Mouse (Mus musculus): Measurements from ENCODE around the gene Zfand3. TPM values are rescaled to one million over a fixed set of nuclear protein-coding genes. Genes with fewer than 3 reads are reported as not detected.

Zfand3 gene
- polyA plus RNA-seq, 1 experiment: 69.3 TPM

GRCm38 (mm10) chr17:30128456-30128855, 123.9 kb downstream of the Zfand3 start:
- no peaks in the 10 kb centered on the region for H3K9me3 ChIP-seq (replicated peaks; ENCODE audit: control insufficient read depth, insufficient read depth, low read length, poor library complexity, severe bottlenecking)
- H3K27ac ChIP-seq (ENCODE audit: insufficient read depth, low read length): no peak overlapping the region
- H3K4me1 ChIP-seq (ENCODE audit: control insufficient read depth, insufficient read depth, low read length): no peaks in the 10 kb centered on the region
- no peak for TF ChIP-seq CTCF (IDR thresholded peaks at IDR 0.05; ENCODE audit: low read depth, low read length)
- TF ChIP-seq POLR2A (IDR thresholded peaks at IDR 0.05; ENCODE audit: insufficient read depth, low read length): no peak
- no peak for TF ChIP-seq EP300 (IDR thresholded peaks at IDR 0.05; ENCODE audit: insufficient read depth, low read depth, low read length)
- H3K9ac ChIP-seq (ENCODE audit: low read depth, poor library complexity, severe bottlenecking): no peak overlapping the region
- H3K4me3 ChIP-seq (ENCODE audit: low read depth, low read length): no peak overlapping the region
- no peaks in the 10 kb centered on the region for H3K27me3 ChIP-seq (ENCODE audit: control insufficient read depth, insufficient read depth, low read length, poor library complexity, severe bottlenecking)
- no peaks in the 10 kb centered on the region for H3K36me3 ChIP-seq (ENCODE audit: control insufficient read depth, insufficient read depth, low read length, poor library complexity, severe bottlenecking)

GRCm38 (mm10) chr17:30129220-30129619, 124.7 kb downstream of the Zfand3 start:
- H3K36me3 ChIP-seq (ENCODE audit: control insufficient read depth, insufficient read depth, low read length, poor library complexity, severe bottlenecking): no peaks in the 10 kb centered on the region
- no peak overlapping the region for H3K9ac ChIP-seq (ENCODE audit: low read depth, poor library complexity, severe bottlenecking)
- no peak overlapping the region for H3K4me3 ChIP-seq (ENCODE audit: low read depth, low read length)
- H3K27ac ChIP-seq (ENCODE audit: insufficient read depth, low read length): no peak overlapping the region
- H3K9me3 ChIP-seq (replicated peaks; ENCODE audit: control insufficient read depth, insufficient read depth, low read length, poor library complexity, severe bottlenecking): no peaks in the 10 kb centered on the region
- no peaks in the 10 kb centered on the region for H3K4me1 ChIP-seq (ENCODE audit: control insufficient read depth, insufficient read depth, low read length)
- no peaks in the 10 kb centered on the region for H3K27me3 ChIP-seq (ENCODE audit: control insufficient read depth, insufficient read depth, low read length, poor library complexity, severe bottlenecking)
- no peak for TF ChIP-seq CTCF (IDR thresholded peaks at IDR 0.05; ENCODE audit: low read depth, low read length)
- no peak for TF ChIP-seq EP300 (IDR thresholded peaks at IDR 0.05; ENCODE audit: insufficient read depth, low read depth, low read length)
- TF ChIP-seq POLR2A (IDR thresholded peaks at IDR 0.05; ENCODE audit: insufficient read depth, low read length): no peak

DNA sequence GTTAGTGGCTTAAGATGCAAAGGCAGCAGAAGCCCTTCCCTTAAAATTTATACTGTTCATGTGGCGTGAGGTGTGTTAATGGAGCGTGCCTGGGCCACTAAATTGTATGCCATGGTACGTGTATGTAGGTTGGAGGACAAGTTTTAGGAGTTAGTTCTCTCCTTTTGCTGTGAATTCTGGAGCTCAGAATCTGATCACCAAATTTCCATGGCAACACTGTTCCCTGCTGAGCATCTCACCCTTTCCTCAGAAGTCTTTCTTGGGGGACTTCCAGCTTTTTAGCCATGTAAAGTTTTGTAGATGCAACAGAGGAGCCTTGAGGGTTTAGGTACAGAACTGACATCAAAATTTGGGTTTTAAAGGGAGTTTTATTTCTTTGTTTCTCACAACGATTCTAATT, 125.8 kb downstream of the Zfand3 start:
- TF ChIP-seq EP300 (IDR thresholded peaks at IDR 0.05; ENCODE audit: insufficient read depth, low read depth, low read length): no peak
- no peak for TF ChIP-seq POLR2A (IDR thresholded peaks at IDR 0.05; ENCODE audit: insufficient read depth, low read length)
- TF ChIP-seq CTCF (IDR thresholded peaks at IDR 0.05; ENCODE audit: low read depth, low read length): no peak
- Histone ChIP-seq H3K36me3 (ENCODE audit: control insufficient read depth, insufficient read depth, low read length, poor library complexity, severe bottlenecking) (peaks cover 2% of the 10 kb centered on the region), H3K9ac (ENCODE audit: low read depth, poor library complexity, severe bottlenecking) (no peak overlapping the region), H3K27me3 (ENCODE audit: control insufficient read depth, insufficient read depth, low read length, poor library complexity, severe bottlenecking) (no peaks in the 10 kb centered on the region), H3K27ac (ENCODE audit: insufficient read depth, low read length) (no peak overlapping the region), H3K9me3 (replicated peaks; ENCODE audit: control insufficient read depth, insufficient read depth, low read length, poor library complexity, severe bottlenecking) (no peaks in the 10 kb centered on the region), H3K4me1 (ENCODE audit: control insufficient read depth, insufficient read depth, low read length) (no peaks in the 10 kb centered on the region), H3K4me3 (ENCODE audit: low read depth, low read length) (no peak overlapping the region)

- no peaks in the 10 kb centered on the region for H3K4me1 ChIP-seq (ENCODE audit: control insufficient read depth, insufficient read depth, low read length)
- no peaks in the 10 kb centered on the region for H3K27me3 ChIP-seq (ENCODE audit: control insufficient read depth, insufficient read depth, low read length, poor library complexity, severe bottlenecking)
- no peak overlapping the region for H3K4me3 ChIP-seq (ENCODE audit: low read depth, low read length)
- no peak overlapping the region for H3K27ac ChIP-seq (ENCODE audit: insufficient read depth, low read length)
- TF ChIP-seq POLR2A (IDR thresholded peaks at IDR 0.05; ENCODE audit: insufficient read depth, low read length) (no peak), CTCF (IDR thresholded peaks at IDR 0.05; ENCODE audit: low read depth, low read length) (no peak), EP300 (IDR thresholded peaks at IDR 0.05; ENCODE audit: insufficient read depth, low read depth, low read length) (no peak)
- H3K9me3 ChIP-seq (replicated peaks; ENCODE audit: control insufficient read depth, insufficient read depth, low read length, poor library complexity, severe bottlenecking): no peaks in the 10 kb centered on the region
- H3K9ac ChIP-seq (ENCODE audit: low read depth, poor library complexity, severe bottlenecking): no peak overlapping the region
- peaks cover 7% of the 10 kb centered on the region for H3K36me3 ChIP-seq (ENCODE audit: control insufficient read depth, insufficient read depth, low read length, poor library complexity, severe bottlenecking)
These were observed 129.1 kb downstream of the Zfand3 start for GRCm38 (mm10) chr17:30133641-30134040.

DNA sequence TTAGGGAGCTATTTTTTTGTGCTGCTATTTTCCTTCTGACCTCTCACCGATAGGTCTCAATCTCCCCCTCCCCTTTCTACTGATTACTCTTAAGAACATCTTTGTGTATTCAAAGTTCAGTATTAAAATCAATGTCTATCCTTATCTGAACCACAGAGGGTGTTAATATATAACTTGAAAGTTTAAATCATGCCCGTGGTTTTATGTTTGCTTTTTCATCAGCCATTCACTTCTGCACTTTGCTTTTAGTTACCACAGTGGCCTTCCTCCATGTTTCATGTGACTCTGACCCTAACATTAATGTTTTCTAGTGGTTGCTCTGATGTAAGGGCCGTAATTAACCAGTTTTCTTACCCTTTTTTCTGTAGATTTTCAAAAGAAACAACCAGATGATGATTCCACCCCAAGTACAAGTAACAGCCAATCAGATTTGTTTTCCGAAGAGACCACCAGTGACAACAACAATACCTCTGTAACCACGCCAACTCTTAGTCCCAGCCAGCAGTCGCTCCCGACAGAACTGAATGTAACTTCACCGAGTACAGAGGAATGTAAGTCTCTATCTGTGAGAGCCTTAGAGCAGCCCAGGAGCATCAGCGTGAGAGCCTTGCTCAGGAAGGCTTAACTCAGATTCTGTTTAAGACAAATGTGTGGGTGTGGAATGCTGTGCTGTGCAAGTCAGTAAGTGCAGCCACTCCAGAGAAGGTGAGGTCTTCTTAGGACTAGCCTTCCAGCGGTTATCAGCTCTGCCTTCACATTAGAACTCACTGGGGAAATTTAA, 130.6 kb downstream of the Zfand3 start:
- TF ChIP-seq CTCF (IDR thresholded peaks at IDR 0.05; ENCODE audit: low read depth, low read length) (no peak), POLR2A (IDR thresholded peaks at IDR 0.05; ENCODE audit: insufficient read depth, low read length) (no peak), EP300 (IDR thresholded peaks at IDR 0.05; ENCODE audit: insufficient read depth, low read depth, low read length) (no peak)
- no peaks in the 10 kb centered on the region for H3K9me3 ChIP-seq (replicated peaks; ENCODE audit: control insufficient read depth, insufficient read depth, low read length, poor library complexity, severe bottlenecking)
- H3K9ac ChIP-seq (ENCODE audit: low read depth, poor library complexity, severe bottlenecking): no peak overlapping the region
- H3K27ac ChIP-seq (ENCODE audit: insufficient read depth, low read length): no peak overlapping the region
- no peak overlapping the region for H3K4me3 ChIP-seq (ENCODE audit: low read depth, low read length)
- no peaks in the 10 kb centered on the region for H3K27me3 ChIP-seq (ENCODE audit: control insufficient read depth, insufficient read depth, low read length, poor library complexity, severe bottlenecking)
- no peaks in the 10 kb centered on the region for H3K4me1 ChIP-seq (ENCODE audit: control insufficient read depth, insufficient read depth, low read length)
- peaks cover 7% of the 10 kb centered on the region for H3K36me3 ChIP-seq (ENCODE audit: control insufficient read depth, insufficient read depth, low read length, poor library complexity, severe bottlenecking)

DNA sequence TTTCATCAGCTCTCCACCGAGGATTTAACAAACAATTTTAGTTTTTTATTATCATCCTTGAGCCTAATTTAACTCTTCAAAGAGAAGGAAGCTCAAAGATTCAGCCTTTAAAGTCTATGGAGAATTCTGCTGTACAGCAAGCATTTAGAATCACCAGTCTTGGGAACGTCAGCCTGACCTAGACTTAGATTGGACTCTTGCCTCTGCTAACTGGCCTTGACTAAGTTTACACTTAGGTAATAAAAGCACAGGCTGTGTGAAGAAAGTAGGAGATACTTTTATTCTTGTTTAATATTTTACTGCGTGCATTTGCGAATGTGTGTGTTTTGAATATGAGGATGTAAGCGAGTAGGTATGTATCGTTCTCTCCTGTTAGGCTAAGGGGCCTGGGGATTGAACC, 131.4 kb downstream of the Zfand3 start:
- Histone ChIP-seq H3K9me3 (replicated peaks; ENCODE audit: control insufficient read depth, insufficient read depth, low read length, poor library complexity, severe bottlenecking) (no peaks in the 10 kb centered on the region), H3K27me3 (ENCODE audit: control insufficient read depth, insufficient read depth, low read length, poor library complexity, severe bottlenecking) (no peaks in the 10 kb centered on the region), H3K4me1 (ENCODE audit: control insufficient read depth, insufficient read depth, low read length) (no peaks in the 10 kb centered on the region), H3K36me3 (ENCODE audit: control insufficient read depth, insufficient read depth, low read length, poor library complexity, severe bottlenecking) (peaks cover 7% of the 10 kb centered on the region), H3K9ac (ENCODE audit: low read depth, poor library complexity, severe bottlenecking) (no peak overlapping the region), H3K4me3 (ENCODE audit: low read depth, low read length) (no peak overlapping the region), H3K27ac (ENCODE audit: insufficient read depth, low read length) (no peak overlapping the region)
- no peak for TF ChIP-seq CTCF (IDR thresholded peaks at IDR 0.05; ENCODE audit: low read depth, low read length)
- TF ChIP-seq POLR2A (IDR thresholded peaks at IDR 0.05; ENCODE audit: insufficient read depth, low read length): no peak
- TF ChIP-seq EP300 (IDR thresholded peaks at IDR 0.05; ENCODE audit: insufficient read depth, low read depth, low read length): no peak

Data from ES-Bruce4 (cell line).